Mouse (Mus musculus) right cerebral cortex, adult 18-20 months (tissue): Measurements from ENCODE around the gene Flt3l.
A peak's percentile ranks its signal among the peaks of the same experiment; 100 is the strongest.

Experiments
- DNase-seq: peaks from one replicate; pipeline ENCODE4 v3.0.0; 2022; ENCODE audit warnings: mixed read lengths

Gene Flt3l

GRCm38 (mm10) chr7:45093516-45093905 lies 42.7 kb downstream of the Flt3l start:
- DNase-seq: no peak

GRCm38 (mm10) chr7:45092828-45093515 lies 43.3 kb downstream of the Flt3l start:
- no peak for DNase-seq

GRCm38 (mm10) chr7:45092048-45092447 lies 44.2 kb downstream of the Flt3l start, which contains the start of gene Rcn3:
Gene Rcn3, minus strand, starts transcription at chr7:45092221.
- no peak for DNase-seq

GRCm38 (mm10) chr7:45091001-45091990 lies 44.9 kb downstream of the Flt3l start:
- DNase-seq: no peak

GRCm38 (mm10) chr7:45090251-45090977 lies 45.8 kb downstream of the Flt3l start:
- no peak for DNase-seq

GRCm38 (mm10) chr7:45088597-45088996 lies 47.6 kb downstream of the Flt3l start:
- DNase-seq: no peak

GRCm38 (mm10) chr7:45086084-45086483 lies 50.1 kb downstream of the Flt3l start:
- DNase-seq: no peak

GRCm38 (mm10) chr7:45083300-45083890 lies 52.8 kb downstream of the Flt3l start:
- no peak for DNase-seq

- DNase-seq: no peak
These were observed 53.6 kb downstream of the Flt3l start for GRCm38 (mm10) chr7:45082401-45083299.

- DNase-seq: no peak
These were observed 55.2 kb downstream of the Flt3l start for GRCm38 (mm10) chr7:45081016-45081415.

- DNase-seq: peak; percentile 81
These were observed 56.4 kb downstream of the Flt3l start for GRCm38 (mm10) chr7:45079856-45080255.
